Mouse (Mus musculus): ENCODE results near the gene Rbfox3. TPM values are rescaled to one million over a fixed set of nuclear protein-coding genes. Genes with fewer than 3 reads are reported as not detected.

Gene Rbfox3
- 0.06 and 0.27 TPM in 2 replicates for polyA plus RNA-seq (2015; fragmentation: Nextera tagmentation; extraction: Ambion mirVana)

DNA sequence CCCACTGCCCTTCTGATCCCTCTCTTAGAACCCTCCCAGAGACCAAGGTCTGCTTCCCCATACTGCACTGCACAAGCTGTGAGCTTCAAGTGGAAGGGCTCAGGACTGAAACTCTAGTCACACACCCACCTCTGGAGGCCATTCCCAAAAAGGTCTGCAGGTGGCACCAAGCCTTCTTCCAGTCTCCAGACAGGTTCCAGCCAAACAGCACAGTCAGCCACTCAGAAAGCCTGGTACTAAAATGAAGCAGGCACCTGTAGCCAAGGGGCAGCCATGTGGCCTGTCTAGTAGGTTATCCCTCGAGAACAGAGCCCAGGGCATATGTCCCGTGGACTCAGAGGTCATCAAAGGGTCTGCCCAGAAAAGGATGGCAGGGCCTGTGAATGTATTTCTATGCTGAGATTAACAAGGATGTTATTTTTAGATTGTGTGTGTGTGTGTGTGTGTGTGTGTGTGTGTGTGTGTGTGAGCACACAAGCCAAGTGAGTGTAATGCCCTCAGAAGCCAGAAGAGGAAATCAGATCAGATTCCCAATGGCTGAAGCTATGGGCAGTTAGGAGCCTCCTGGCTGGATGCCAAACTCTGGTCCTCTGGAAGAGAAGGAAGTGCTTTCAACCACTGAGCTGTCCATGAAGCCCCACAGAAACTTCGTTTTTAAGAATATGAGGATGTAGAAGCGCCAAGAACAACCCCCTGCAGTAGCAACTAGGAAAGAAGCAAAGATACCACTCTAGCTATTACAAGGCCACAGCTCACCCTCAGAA, at the start of gene Rbfox3:
Gene Rbfox3 (minus strand): TSS at position 291 of the 764 bp plus-strand sequence.
- Histone ChIP-seq H3K9me3 (replicated peaks) (no peaks in the 10 kb centered on the region), H3K4me2 (no peak within 1 kb of the TSS), H3K4me3 (no peak within 1 kb of the TSS), H3K27me3 (peaks cover 78% of the 10 kb centered on the region), H3K4me1 (replicated peaks) (peaks cover 34% of the 10 kb centered on the region), H3K36me3 (no peaks in the 10 kb centered on the region), H3K27ac (no peak within 1 kb of the TSS), H3K9ac (no peak within 1 kb of the TSS)
- WGBS: 26% methylated on average over 4 of the region's 4 CpGs
- no peak; the same call in 1 of the 2 replicates for ATAC-seq (replicated peaks; ENCODE audit: insufficient number of reproducible peaks, insufficient read depth, low FRiP score, low read depth)

GRCm38 (mm10) chr11:118960649-118961048, 49.3 kb upstream of the Rbfox3 start:
- Histone ChIP-seq H3K27ac (no peak overlapping the region), H3K4me2 (no peak overlapping the region), H3K36me3 (no peaks in the 10 kb centered on the region), H3K4me3 (no peak overlapping the region), H3K27me3 (peaks cover 16% of the 10 kb centered on the region; the same call in 1 of the 2 replicates), H3K4me1 (replicated peaks) (peaks cover 17% of the 10 kb centered on the region), H3K9me3 (replicated peaks) (no peaks in the 10 kb centered on the region), H3K9ac (no peak overlapping the region)
- 56% methylated on average over 3 of the region's 3 CpGs for WGBS
- ATAC-seq (replicated peaks; ENCODE audit: insufficient number of reproducible peaks, insufficient read depth, low FRiP score, low read depth): no peak

GRCm38 (mm10) chr11:118957070-118957471, 45.7 kb upstream of the Rbfox3 start:
- H3K4me3 ChIP-seq: peak overlapping the region; percentile 7; the same call in 1 of the 2 replicates
- no peak overlapping the region for H3K9ac ChIP-seq
- H3K36me3 ChIP-seq: no peaks in the 10 kb centered on the region
- 34% methylated on average over 14 of the region's 14 CpGs for WGBS
- peak overlapping the region; percentile 73 for H3K27ac ChIP-seq
- no peaks in the 10 kb centered on the region for H3K9me3 ChIP-seq (replicated peaks)
- peaks cover 22% of the 10 kb centered on the region for H3K4me1 ChIP-seq (replicated peaks)
- H3K27me3 ChIP-seq: peaks cover 10% of the 10 kb centered on the region; the same call in 1 of the 2 replicates
- ATAC-seq (replicated peaks; ENCODE audit: insufficient number of reproducible peaks, insufficient read depth, low FRiP score, low read depth): peak; percentile 86
- H3K4me2 ChIP-seq: peak overlapping the region; percentile 55

- no peak overlapping the region for H3K4me2 ChIP-seq
- H3K36me3 ChIP-seq: no peaks in the 10 kb centered on the region
- no peak overlapping the region for H3K27ac ChIP-seq
- no peak overlapping the region for H3K4me3 ChIP-seq
- peaks cover 11% of the 10 kb centered on the region; the same call in 1 of the 2 replicates for H3K27me3 ChIP-seq
- no peak overlapping the region for H3K9ac ChIP-seq
- H3K9me3 ChIP-seq (replicated peaks): no peaks in the 10 kb centered on the region
- no peak for ATAC-seq (replicated peaks; ENCODE audit: insufficient number of reproducible peaks, insufficient read depth, low FRiP score, low read depth)
- WGBS: 47% methylated on average over 6 of the region's 6 CpGs
- H3K4me1 ChIP-seq (replicated peaks): peaks cover 22% of the 10 kb centered on the region
Measured at GRCm38 (mm10) chr11:118955016-118955415, 43.6 kb upstream of the Rbfox3 start.

- no peak for ATAC-seq (replicated peaks; ENCODE audit: insufficient number of reproducible peaks, insufficient read depth, low FRiP score, low read depth)
Measured at GRCm38 (mm10) chr11:118945868-118946267, 34.5 kb upstream of the Rbfox3 start.

DNA sequence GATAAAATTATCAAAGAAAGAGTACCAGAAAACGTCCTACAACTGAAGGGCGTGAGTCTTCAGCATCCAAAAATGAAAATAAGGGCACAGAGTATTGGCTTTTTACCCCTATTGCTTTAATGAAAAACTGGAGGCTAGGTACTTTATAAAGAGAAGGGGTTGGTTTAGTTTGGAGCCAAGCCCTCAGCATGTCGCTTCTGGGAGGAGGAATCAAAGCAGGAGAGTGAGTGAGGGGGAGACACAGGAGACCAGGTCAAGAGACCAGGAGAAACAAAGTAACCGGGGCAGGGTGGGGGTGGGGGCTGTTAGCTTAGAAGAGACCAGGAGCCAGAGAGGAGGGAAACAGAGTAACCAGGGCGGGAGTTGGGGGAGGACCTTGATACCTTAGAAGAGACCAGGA, 29.9 kb upstream of the Rbfox3 start:
- H3K36me3 ChIP-seq: no peaks in the 10 kb centered on the region
- H3K27me3 ChIP-seq: peaks cover 55% of the 10 kb centered on the region
- no peak overlapping the region for H3K4me3 ChIP-seq
- H3K9ac ChIP-seq: no peak overlapping the region
- no peaks in the 10 kb centered on the region for H3K4me1 ChIP-seq (replicated peaks)
- 41% methylated on average over 5 of the region's 5 CpGs for WGBS
- no peaks in the 10 kb centered on the region for H3K9me3 ChIP-seq (replicated peaks)
- no peak for ATAC-seq (replicated peaks; ENCODE audit: insufficient number of reproducible peaks, insufficient read depth, low FRiP score, low read depth)
- no peak overlapping the region for H3K4me2 ChIP-seq
- H3K27ac ChIP-seq: no peak overlapping the region

More at GRCm38 (mm10) chr11:118945868-118946267, 34.5 kb upstream of the Rbfox3 start:
- peaks cover 71% of the 10 kb centered on the region for H3K27me3 ChIP-seq
- H3K4me3 ChIP-seq: no peak overlapping the region
- no peak overlapping the region for H3K4me2 ChIP-seq
- H3K36me3 ChIP-seq: no peaks in the 10 kb centered on the region
- H3K9me3 ChIP-seq (replicated peaks): no peaks in the 10 kb centered on the region
- 79% methylated on average over 8 of the region's 8 CpGs for WGBS
- H3K4me1 ChIP-seq (replicated peaks): no peaks in the 10 kb centered on the region
- no peak overlapping the region for H3K9ac ChIP-seq
- no peak overlapping the region for H3K27ac ChIP-seq

DNA sequence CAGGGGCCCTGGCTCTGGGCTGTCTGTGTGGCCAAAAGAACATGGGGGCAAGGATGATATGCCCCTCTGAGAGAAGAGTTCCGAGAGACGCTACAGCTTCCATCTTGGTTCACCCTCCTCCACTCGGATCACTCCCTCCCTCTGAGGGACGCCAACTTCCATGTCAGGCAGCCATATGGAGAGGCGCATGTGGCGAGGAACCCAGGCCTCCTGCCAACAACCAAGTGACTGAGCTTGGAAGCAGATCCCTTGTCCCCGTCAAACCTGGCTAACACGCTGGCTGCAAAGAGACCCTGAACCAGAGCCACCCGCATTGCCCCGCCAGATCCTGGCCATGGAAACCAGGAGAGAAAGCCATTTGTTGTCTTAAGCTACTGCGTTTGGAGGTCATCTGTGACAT, 29.1 kb upstream of the Rbfox3 start:
- no peaks in the 10 kb centered on the region for H3K4me1 ChIP-seq (replicated peaks)
- no peaks in the 10 kb centered on the region for H3K9me3 ChIP-seq (replicated peaks)
- no peak overlapping the region for H3K9ac ChIP-seq
- peaks cover 48% of the 10 kb centered on the region for H3K27me3 ChIP-seq
- H3K4me2 ChIP-seq: no peak overlapping the region
- H3K36me3 ChIP-seq: no peaks in the 10 kb centered on the region
- ATAC-seq (replicated peaks; ENCODE audit: insufficient number of reproducible peaks, insufficient read depth, low FRiP score, low read depth): no peak
- no peak overlapping the region for H3K4me3 ChIP-seq
- no peak overlapping the region for H3K27ac ChIP-seq
- 67% methylated on average over 11 of the region's 11 CpGs for WGBS

GRCm38 (mm10) chr11:118939731-118940130, 28.3 kb upstream of the Rbfox3 start:
- no peak overlapping the region for H3K4me2 ChIP-seq
- H3K27me3 ChIP-seq: peaks cover 46% of the 10 kb centered on the region
- 72% methylated on average over 4 of the region's 4 CpGs for WGBS
- no peaks in the 10 kb centered on the region for H3K36me3 ChIP-seq
- no peak for ATAC-seq (replicated peaks; ENCODE audit: insufficient number of reproducible peaks, insufficient read depth, low FRiP score, low read depth)
- H3K9me3 ChIP-seq (replicated peaks): no peaks in the 10 kb centered on the region
- no peak overlapping the region for H3K27ac ChIP-seq
- H3K4me1 ChIP-seq (replicated peaks): no peaks in the 10 kb centered on the region
- no peak overlapping the region for H3K4me3 ChIP-seq
- H3K9ac ChIP-seq: no peak overlapping the region

DNA sequence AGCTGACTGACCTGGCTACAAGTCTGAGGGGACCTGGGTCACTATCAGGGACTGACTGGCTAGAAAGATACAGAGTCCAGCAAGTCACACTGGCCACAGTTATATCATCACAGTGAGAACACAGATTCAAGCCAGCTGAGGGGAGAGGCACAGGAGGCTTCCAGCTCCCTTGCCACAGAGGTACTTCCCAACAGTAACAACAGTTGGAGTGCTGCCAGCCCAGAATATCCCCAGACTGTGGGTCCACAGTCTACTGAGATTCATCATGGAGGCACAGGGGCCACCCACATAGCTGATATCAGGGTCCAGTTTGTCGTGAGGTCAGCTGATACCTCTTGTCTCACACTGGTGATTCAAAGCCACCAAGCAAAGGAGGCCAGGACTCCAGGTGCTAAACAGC, 23.5 kb upstream of the Rbfox3 start:
- H3K9ac ChIP-seq: no peak overlapping the region
- H3K4me2 ChIP-seq: no peak overlapping the region
- H3K4me3 ChIP-seq: no peak overlapping the region
- H3K27me3 ChIP-seq: peaks cover 8% of the 10 kb centered on the region
- H3K36me3 ChIP-seq: no peaks in the 10 kb centered on the region
- 10% methylated on average over 1 of the region's 1 CpGs for WGBS
- no peak for ATAC-seq (replicated peaks; ENCODE audit: insufficient number of reproducible peaks, insufficient read depth, low FRiP score, low read depth)
- H3K27ac ChIP-seq: no peak overlapping the region
- H3K9me3 ChIP-seq (replicated peaks): no peaks in the 10 kb centered on the region
- H3K4me1 ChIP-seq (replicated peaks): no peaks in the 10 kb centered on the region

DNA sequence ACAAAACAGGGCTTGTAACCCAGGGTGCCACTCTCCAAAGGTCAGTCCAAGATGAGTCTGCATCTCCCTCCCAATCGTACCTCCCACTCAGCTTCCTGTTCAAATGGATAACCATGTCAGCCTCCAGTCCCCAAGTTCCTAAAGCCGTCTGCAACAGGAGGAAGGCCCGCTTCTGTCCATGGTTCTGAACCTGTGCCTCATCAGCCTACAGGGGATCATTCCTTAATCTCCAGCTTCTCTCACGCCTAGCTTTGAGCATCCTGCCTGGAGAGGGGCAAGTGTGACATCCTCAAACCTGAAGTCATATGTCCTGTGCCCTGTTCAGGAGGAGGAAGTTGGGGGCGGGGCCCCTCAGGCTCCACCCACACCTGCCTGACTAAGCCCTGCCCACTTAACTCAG, 15.7 kb upstream of the Rbfox3 start:
- H3K36me3 ChIP-seq: no peaks in the 10 kb centered on the region
- no peak for ATAC-seq (replicated peaks; ENCODE audit: insufficient number of reproducible peaks, insufficient read depth, low FRiP score, low read depth)
- H3K9me3 ChIP-seq (replicated peaks): no peaks in the 10 kb centered on the region
- H3K4me2 ChIP-seq: no peak overlapping the region
- peaks cover 19% of the 10 kb centered on the region for H3K27me3 ChIP-seq
- H3K27ac ChIP-seq: no peak overlapping the region
- WGBS: 6% methylated on average over 5 of the region's 5 CpGs
- no peak overlapping the region for H3K9ac ChIP-seq
- no peak overlapping the region for H3K4me3 ChIP-seq
- no peaks in the 10 kb centered on the region for H3K4me1 ChIP-seq (replicated peaks)

GRCm38 (mm10) chr11:118921852-118922251, 10.5 kb upstream of the Rbfox3 start:
- H3K9me3 ChIP-seq (replicated peaks): no peaks in the 10 kb centered on the region
- WGBS: 73% methylated on average over 6 of the region's 6 CpGs
- ATAC-seq (replicated peaks; ENCODE audit: insufficient number of reproducible peaks, insufficient read depth, low FRiP score, low read depth): no peak

More at GRCm38 (mm10) chr11:118921852-118922251, 10.5 kb upstream of the Rbfox3 start:
- H3K4me2 ChIP-seq: no peak overlapping the region
- H3K9ac ChIP-seq: no peak overlapping the region
- H3K4me1 ChIP-seq (replicated peaks): no peaks in the 10 kb centered on the region
- no peak overlapping the region for H3K27ac ChIP-seq
- no peaks in the 10 kb centered on the region for H3K36me3 ChIP-seq
- peaks cover 28% of the 10 kb centered on the region for H3K27me3 ChIP-seq
- no peak overlapping the region for H3K4me3 ChIP-seq
